ENCODE assay signal across 9 mouse cellular contexts in the genomic region with DNA sequence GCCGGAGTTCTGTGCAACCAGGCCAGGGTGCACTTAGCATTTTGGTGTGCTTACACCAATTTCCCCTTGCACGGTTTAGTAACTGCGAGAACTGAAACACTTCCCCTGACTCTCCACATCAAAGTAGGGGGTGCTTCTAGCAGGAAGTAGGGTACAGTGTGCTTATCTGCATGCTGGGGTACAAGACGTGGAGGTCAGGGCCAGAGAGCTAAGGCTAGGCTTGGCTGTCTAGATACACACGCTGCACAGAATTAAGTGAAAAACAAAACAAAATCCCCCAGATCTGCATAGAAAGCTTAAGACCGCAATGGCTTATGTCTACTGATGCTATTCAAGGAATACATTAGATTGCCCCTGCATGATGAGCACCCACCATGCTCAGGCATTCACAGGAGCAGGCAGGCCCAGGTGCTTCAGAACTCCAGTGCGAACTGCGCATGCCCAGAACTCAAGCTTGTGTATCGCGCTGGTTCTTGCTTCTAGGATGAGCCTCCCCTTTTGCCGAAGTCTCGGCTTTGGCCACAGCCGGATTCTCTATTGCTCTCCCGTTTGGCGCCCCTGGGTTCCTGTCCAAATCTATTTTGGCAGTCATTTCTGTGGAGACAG.
A peak's percentile ranks its signal among the peaks of the same experiment; 100 is the strongest.
DNase-seq lines count a peak whose midpoint lies in the region; ATAC-seq and TF ChIP-seq lines count a peak whose summit lies in the region.
"Had no signal": no experiment of that assay in that cellular context is flagged by ENCODE, and none has a peak within 500 bp of the region (broad histone marks: within the 10 kb centered on the region; RNA-seq: fewer than 3 reads in every experiment).

No protein-coding gene starts in this region.

- H3K36me3 ChIP-seq in liver, postnatal 0 days (replicated peaks; ENCODE audit: insufficient read depth, low read length) = no peaks in the 10 kb centered on the region
- no peaks in the 10 kb centered on the region for H3K36me3 ChIP-seq in liver, embryonic 11.5 days (ENCODE audit: control insufficient read depth, insufficient read depth, low read length)

- no peak overlapping the region for H3K4me3 ChIP-seq in liver, postnatal 0 days (ENCODE audit: low read depth, low read length)
- no peak overlapping the region for H3K4me3 ChIP-seq in liver, embryonic 11.5 days (ENCODE audit: low read depth, low read length)

- TF ChIP-seq CTCF in liver, postnatal 0 days (IDR thresholded peaks at IDR 0.05; ENCODE audit: low read depth) = no peak

- H3K27me3 ChIP-seq in liver, postnatal 0 days (ENCODE audit: insufficient read depth, low read length) = no peaks in the 10 kb centered on the region
- no peaks in the 10 kb centered on the region for H3K27me3 ChIP-seq in liver, embryonic 11.5 days (replicated peaks; ENCODE audit: control insufficient read depth, insufficient read depth, low read length)

- DNase-seq in liver, postnatal 0 days = no peak
- DNase-seq in liver, embryonic 11.5 days (ENCODE audit: low spot score) = no peak
- peak; percentile 74 for DNase-seq in thymus, postnatal 10 days (ENCODE audit: low spot score in 2 of 2)
- no peak for DNase-seq in kidney, adult 11 months
- DNase-seq in kidney, postnatal 14 days = no peak
- no peak for DNase-seq in urinary bladder, adult 2 months (ENCODE audit: low spot score)
- DNase-seq: layer of hippocampus, postnatal 36 days had no signal

- no peak for ATAC-seq in liver, postnatal 0 days
- no peak for ATAC-seq in liver, embryonic 11.5 days (replicated peaks; ENCODE audit: low FRiP score)
- peak; percentile 95 for ATAC-seq in common myeloid progenitor, adult 5-6 weeks (replicated peaks; ENCODE audit: low read depth, poor library complexity, severe bottlenecking)
- ATAC-seq in megakaryocyte, adult 5-6 weeks (ENCODE audit: poor library complexity, severe bottlenecking) = peak; percentile 77

- peaks cover 19% of the 10 kb centered on the region for H3K4me1 ChIP-seq in liver, postnatal 0 days (ENCODE audit: insufficient read depth)
- H3K4me1 ChIP-seq in liver, embryonic 11.5 days (replicated peaks; ENCODE audit: control insufficient read depth, insufficient read depth, low read length) = peaks cover 6% of the 10 kb centered on the region

- H3K4me2 ChIP-seq in liver, postnatal 0 days (ENCODE audit: low read depth, low read length) = no peak overlapping the region
- no peak overlapping the region for H3K4me2 ChIP-seq in liver, embryonic 11.5 days

- H3K9ac ChIP-seq in liver, postnatal 0 days (replicated peaks) = no peak overlapping the region
- no peak overlapping the region for H3K9ac ChIP-seq in liver, embryonic 11.5 days (ENCODE audit: low read depth, low read length)

- peak overlapping the region; percentile 64; the same call in 1 of the 2 replicates for H3K27ac ChIP-seq in liver, postnatal 0 days (ENCODE audit: low read depth)
- H3K27ac ChIP-seq in liver, embryonic 11.5 days (ENCODE audit: low read depth, low read length) = no peak overlapping the region

- TF ChIP-seq EP300 in liver, postnatal 0 days (IDR thresholded peaks at IDR 0.05; ENCODE audit: low read depth) = no peak

- WGBS in liver, postnatal 0 days (ENCODE audit: insufficient replicate concordance) = 63% methylated on average over 15 of the region's 15 CpGs
- 79% methylated on average over 15 of the region's 15 CpGs for WGBS in liver, embryonic 11.5 days

- no peaks in the 10 kb centered on the region for H3K9me3 ChIP-seq in liver, postnatal 0 days (ENCODE audit: low read length)
- no peaks in the 10 kb centered on the region for H3K9me3 ChIP-seq in liver, embryonic 11.5 days (ENCODE audit: control insufficient read depth, low read length)

Comparison
In these comparisons a context has a peak if more than half of its experiments do, and no peak if none do; other contexts are left out.
1. ATAC-seq: peak in common myeloid progenitor, adult 5-6 weeks (single experiment) and megakaryocyte, adult 5-6 weeks (single experiment); none in liver, postnatal 0 days (single experiment) and liver, embryonic 11.5 days (single experiment).
2. DNase-seq: peak in thymus, postnatal 10 days (2 of 2); none in liver, postnatal 0 days (single experiment), liver, embryonic 11.5 days (single experiment), kidney, adult 11 months (single experiment), kidney, postnatal 14 days (single experiment) and urinary bladder, adult 2 months (single experiment).